Mouse (Mus musculus): ENCODE data around the gene Ccdc7a. TPM values are rescaled to one million over a fixed set of nuclear protein-coding genes. Genes with fewer than 3 reads are reported as not detected.

Ccdc7a gene
- polyA plus RNA-seq, 1 experiment from 2014 or later, result not detected

GRCm38 (mm10) chr8:128727213-128727612 is 338.1 kb downstream of the Ccdc7a start:
- peaks cover 41% of the 10 kb centered on the region for H3K36me3 ChIP-seq
- WGBS, result 63% methylated on average over 1 of the region's 1 CpGs

GRCm38 (mm10) chr8:128724819-128725218 is 340.5 kb downstream of the Ccdc7a start:
- Histone ChIP-seq H3K36me3 (peaks cover 42% of the 10 kb centered on the region), H3K27me3 (no peaks in the 10 kb centered on the region), H3K4me2 (replicated peaks) (no peak overlapping the region), H3K9me3 (no peaks in the 10 kb centered on the region), H3K9ac (replicated peaks) (no peak overlapping the region), H3K4me1 (no peaks in the 10 kb centered on the region; the same call in 1 of the 2 replicates), H3K27ac (replicated peaks) (no peak overlapping the region), H3K4me3 (no peak overlapping the region)
- WGBS, result 76% methylated on average over 1 of the region's 1 CpGs
- 0 out of 2 replicates have a peak, but pooled peaks have one; percentile 32 for ATAC-seq (ENCODE audit: low FRiP score, low read depth)

More at GRCm38 (mm10) chr8:128727213-128727612, 338.1 kb downstream of the Ccdc7a start:
- Histone ChIP-seq H3K4me1 (peaks cover 10% of the 10 kb centered on the region; the same call in 1 of the 2 replicates), H3K27me3 (no peaks in the 10 kb centered on the region), H3K4me3 (no peak overlapping the region), H3K9ac (replicated peaks) (no peak overlapping the region), H3K27ac (replicated peaks) (0 out of 2 replicates have a peak overlapping the region, but pooled peaks have one; percentile 46), H3K4me2 (replicated peaks) (no peak overlapping the region), H3K9me3 (no peaks in the 10 kb centered on the region)
- peak; percentile 91 for ATAC-seq (ENCODE audit: low FRiP score, low read depth)

GRCm38 (mm10) chr8:128716184-128716583 is 349.1 kb downstream of the Ccdc7a start:
- Histone ChIP-seq H3K36me3 (peaks cover 65% of the 10 kb centered on the region), H3K9me3 (no peaks in the 10 kb centered on the region), H3K27me3 (no peaks in the 10 kb centered on the region), H3K9ac (replicated peaks) (no peak overlapping the region), H3K27ac (replicated peaks) (no peak overlapping the region), H3K4me1 (no peaks in the 10 kb centered on the region), H3K4me2 (replicated peaks) (no peak overlapping the region), H3K4me3 (no peak overlapping the region)
- ATAC-seq (ENCODE audit: low FRiP score, low read depth), result no peak

- H3K27ac ChIP-seq (replicated peaks), result no peak overlapping the region
- no peak overlapping the region for H3K4me3 ChIP-seq
- no peak overlapping the region for H3K4me2 ChIP-seq (replicated peaks)
- no peak for ATAC-seq (ENCODE audit: low FRiP score, low read depth)
- WGBS, result 52% methylated on average over 3 of the region's 3 CpGs
- no peaks in the 10 kb centered on the region for H3K9me3 ChIP-seq
- H3K4me1 ChIP-seq, result no peaks in the 10 kb centered on the region
- no peak overlapping the region for H3K9ac ChIP-seq (replicated peaks)
- H3K36me3 ChIP-seq, result peaks cover 42% of the 10 kb centered on the region
- no peaks in the 10 kb centered on the region for H3K27me3 ChIP-seq
Observed at GRCm38 (mm10) chr8:128709261-128709660, 356.1 kb downstream of the Ccdc7a start.

GRCm38 (mm10) chr8:128704836-128705235 is 360.5 kb downstream of the Ccdc7a start:
- Histone ChIP-seq H3K27me3 (no peaks in the 10 kb centered on the region), H3K4me2 (replicated peaks) (no peak overlapping the region), H3K9me3 (no peaks in the 10 kb centered on the region), H3K36me3 (peaks cover 13% of the 10 kb centered on the region), H3K4me1 (no peaks in the 10 kb centered on the region; the same call in 1 of the 2 replicates), H3K9ac (replicated peaks) (no peak overlapping the region), H3K4me3 (no peak overlapping the region), H3K27ac (replicated peaks) (no peak overlapping the region)
- ATAC-seq (ENCODE audit: low FRiP score, low read depth), result no peak
- WGBS, result 97% methylated on average over 2 of the region's 2 CpGs

- Histone ChIP-seq H3K27ac (replicated peaks) (no peak overlapping the region), H3K4me1 (no peaks in the 10 kb centered on the region; the same call in 1 of the 2 replicates), H3K4me2 (replicated peaks) (no peak overlapping the region), H3K9me3 (no peaks in the 10 kb centered on the region), H3K36me3 (peaks cover 13% of the 10 kb centered on the region), H3K9ac (replicated peaks) (no peak overlapping the region), H3K4me3 (no peak overlapping the region), H3K27me3 (no peaks in the 10 kb centered on the region)
- ATAC-seq (ENCODE audit: low FRiP score, low read depth), result no peak
- WGBS, result 88% methylated on average over 1 of the region's 1 CpGs
Observed at GRCm38 (mm10) chr8:128704376-128704775, 360.9 kb downstream of the Ccdc7a start.

GRCm38 (mm10) chr8:128697945-128698344 is 367.4 kb downstream of the Ccdc7a start:
- Histone ChIP-seq H3K9me3 (no peaks in the 10 kb centered on the region), H3K27ac (replicated peaks) (no peak overlapping the region), H3K9ac (replicated peaks) (no peak overlapping the region), H3K4me1 (no peaks in the 10 kb centered on the region), H3K4me2 (replicated peaks) (no peak overlapping the region), H3K36me3 (no peaks in the 10 kb centered on the region), H3K27me3 (no peaks in the 10 kb centered on the region), H3K4me3 (no peak overlapping the region)
- ATAC-seq (ENCODE audit: low FRiP score, low read depth), result no peak
- WGBS, result 88% methylated on average over 3 of the region's 3 CpGs

- WGBS, result 90% methylated on average over 1 of the region's 1 CpGs
- Histone ChIP-seq H3K9me3 (no peaks in the 10 kb centered on the region), H3K4me2 (replicated peaks) (no peak overlapping the region), H3K36me3 (no peaks in the 10 kb centered on the region), H3K27me3 (no peaks in the 10 kb centered on the region), H3K4me3 (no peak overlapping the region), H3K4me1 (0 out of 2 replicates have a peak, but pooled peaks cover 2% of the 10 kb centered on the region), H3K27ac (replicated peaks) (no peak overlapping the region), H3K9ac (replicated peaks) (no peak overlapping the region)
- no peak for ATAC-seq (ENCODE audit: low FRiP score, low read depth)
Observed at GRCm38 (mm10) chr8:128696701-128697397, 368.5 kb downstream of the Ccdc7a start.

- Histone ChIP-seq H3K4me1 (peaks cover 19% of the 10 kb centered on the region), H3K27ac (replicated peaks) (no peak overlapping the region), H3K36me3 (no peaks in the 10 kb centered on the region), H3K9me3 (no peaks in the 10 kb centered on the region), H3K4me3 (no peak overlapping the region), H3K9ac (replicated peaks) (no peak overlapping the region), H3K27me3 (no peaks in the 10 kb centered on the region), H3K4me2 (replicated peaks) (no peak overlapping the region)
- WGBS, result 93% methylated on average over 1 of the region's 1 CpGs
- ATAC-seq (ENCODE audit: low FRiP score, low read depth), result no peak
Observed at GRCm38 (mm10) chr8:128690056-128690455, 375.3 kb downstream of the Ccdc7a start.

GRCm38 (mm10) chr8:128688679-128689078 is 376.6 kb downstream of the Ccdc7a start:
- 87% methylated on average over 3 of the region's 3 CpGs for WGBS

GRCm38 (mm10) chr8:128686429-128686990 is 378.8 kb downstream of the Ccdc7a start:
- Histone ChIP-seq H3K27me3 (no peaks in the 10 kb centered on the region), H3K9ac (replicated peaks) (peak overlapping the region; percentile 94), H3K4me2 (replicated peaks) (peak overlapping the region; percentile 59), H3K36me3 (no peaks in the 10 kb centered on the region), H3K27ac (replicated peaks) (peak overlapping the region; percentile 100), H3K9me3 (no peaks in the 10 kb centered on the region), H3K4me3 (peak overlapping the region; percentile 90), H3K4me1 (peaks cover 19% of the 10 kb centered on the region)
- ATAC-seq (ENCODE audit: low FRiP score, low read depth), result no peak
- 0% methylated on average over 2 of the region's 2 CpGs for whole genome bisulfite sequencing

More at GRCm38 (mm10) chr8:128688679-128689078, 376.6 kb downstream of the Ccdc7a start:
- Histone ChIP-seq H3K4me2 (replicated peaks) (no peak overlapping the region), H3K27ac (replicated peaks) (no peak overlapping the region), H3K4me1 (peaks cover 21% of the 10 kb centered on the region), H3K36me3 (no peaks in the 10 kb centered on the region), H3K4me3 (no peak overlapping the region), H3K27me3 (no peaks in the 10 kb centered on the region), H3K9ac (replicated peaks) (no peak overlapping the region), H3K9me3 (no peaks in the 10 kb centered on the region)
- ATAC-seq (ENCODE audit: low FRiP score, low read depth), result no peak

Measured in midbrain, embryonic 12.5 days (tissue).